Mouse (Mus musculus) embryonic facial prominence, embryonic 14.5 days (tissue): ENCODE results near the gene Kndc1. TPM values are rescaled to one million over a fixed set of nuclear protein-coding genes. Genes with fewer than 3 reads are reported as not detected.

Experiments
- ATAC-seq: fragments of 200-750 bp; cut with Nextera tagmentation; 2 replicates; pipeline ENCODE4 v1.8.0; 2017; ENCODE audit warnings: low read depth, moderate number of reproducible peaks, moderate TSS enrichment
- DNase-seq: peaks from one replicate; pipeline ENCODE4 v3.0.0-alpha.2; 2015; ENCODE audit warnings: low spot score
- H3K27ac ChIP-seq: fragments of 300-500 bp; sonication (generic); replicated peaks from 2 replicates; pipeline ENCODE4 v1.5.1; 2014; ENCODE audit warnings: low read depth, mild to moderate bottlenecking, low read length, moderate library complexity
- H3K27me3 ChIP-seq: fragments of 300-500 bp; sonication (generic); replicated peaks from 2 replicates; pipeline ENCODE4 v1.6.1; 2014; ENCODE audit warnings: low read length; ENCODE audit not compliant: control insufficient read depth, insufficient read depth
- H3K36me3 ChIP-seq: fragments of 300-500 bp; sonication (generic); 2 replicates; pipeline ENCODE4 v1.6.1; 2014; ENCODE audit warnings: low read length, mixed read lengths; ENCODE audit not compliant: control insufficient read depth, insufficient read depth
- H3K4me1 ChIP-seq: fragments of 300-500 bp; sonication (generic); 2 replicates; pipeline ENCODE4 v1.6.1; 2014; ENCODE audit warnings: antibody characterized with exemption, low read length; ENCODE audit not compliant: control insufficient read depth, insufficient read depth
- H3K4me2 ChIP-seq: fragments of 300-500 bp; sonication (generic); 2 replicates; pipeline ENCODE4 v1.6.1; 2014; ENCODE audit warnings: low read depth, mild to moderate bottlenecking, low read length, moderate library complexity, mixed read lengths
- H3K4me3 ChIP-seq: fragments of 300-500 bp; sonication (generic); 2 replicates; pipeline ENCODE4 v1.5.1; 2014; ENCODE audit warnings: low read depth, mild to moderate bottlenecking, low read length
- H3K9ac ChIP-seq: fragments of 300-500 bp; sonication (generic); 2 replicates; pipeline ENCODE4 v1.6.1; 2014; ENCODE audit warnings: low read depth, mild to moderate bottlenecking, low read length, moderate library complexity, mixed read lengths
- H3K9me3 ChIP-seq: fragments of 300-500 bp; sonication (generic); 2 replicates; pipeline ENCODE4 v1.6.1; 2016; ENCODE audit warnings: low read length; ENCODE audit not compliant: control insufficient read depth
- WGBS: fragments of 180-500 bp; shearing (Covaris S2); extraction: QIAGEN DNeasy Blood & Tissue Kit; methylation state at CpG from one replicate; pipeline ENCODE4 v1.1.7; 2014; 5-methylcytosine and 5-hydroxymethylcytosine counted together
- polyA plus RNA-seq: library from polyadenylated mRNA; unstranded; fragments of >200 nt; fragmentation: Nextera tagmentation; extraction: Ambion mirVana; gene quantifications from 2 replicates; pipeline ENCODE4 v1.2.1, GENCODE M21; 2014

The Kndc1 gene
- 0.77 and 1.5 TPM in 2 replicates for polyA plus RNA-seq

DNA sequence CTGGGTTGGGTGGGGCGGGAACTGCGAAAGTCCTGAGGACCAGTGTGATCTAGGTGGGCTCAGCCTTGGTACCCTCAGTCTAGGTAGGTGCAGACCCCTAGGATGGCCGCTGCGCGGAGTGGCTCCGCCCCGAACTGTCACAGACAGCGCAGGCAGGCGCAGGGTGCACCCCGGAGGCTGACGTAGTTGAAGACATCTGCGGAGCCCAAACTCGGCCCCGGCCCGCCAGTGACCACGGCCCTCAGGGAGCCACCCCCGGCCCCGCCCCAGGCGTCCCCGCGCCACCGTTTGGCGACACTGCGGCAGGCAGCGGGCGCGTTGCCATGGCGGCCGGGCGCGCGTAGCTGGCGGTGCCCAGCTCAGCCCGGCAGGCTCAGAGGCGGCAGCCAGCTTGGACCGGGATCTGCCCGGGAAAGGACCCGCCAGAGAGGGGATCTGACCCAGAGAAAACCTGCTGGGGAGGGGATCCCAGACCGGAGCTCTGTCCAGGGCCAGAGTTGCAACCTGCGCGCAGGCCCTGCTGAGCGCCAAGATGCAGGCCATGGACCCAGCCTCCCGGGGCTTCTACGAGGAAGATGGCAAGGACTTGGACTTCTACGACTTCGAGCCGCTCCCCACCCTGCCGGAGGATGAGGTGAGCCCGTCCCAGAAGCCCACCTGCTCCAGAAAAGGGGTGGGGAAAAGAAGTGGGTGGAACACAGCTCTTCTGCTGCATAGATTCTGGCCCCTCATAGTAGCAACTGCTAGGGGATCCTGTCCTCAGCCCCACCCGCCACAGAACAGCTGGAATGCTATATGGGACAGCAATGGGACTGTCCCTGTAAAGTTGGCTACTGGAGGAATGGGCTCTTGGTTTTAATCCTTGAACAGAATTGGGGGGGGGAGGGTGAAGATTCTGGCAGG is at the start of gene Kndc1:
Kndc1 (plus strand) TSS at position 42 of the 903 bp plus-strand sequence.
- Histone ChIP-seq H3K9ac (peak within 1 kb of the TSS; percentile 58), H3K36me3 (no peaks in the 10 kb centered on the region), H3K27ac (no peak within 1 kb of the TSS), H3K9me3 (no peaks in the 10 kb centered on the region), H3K4me3 (peak within 1 kb of the TSS; percentile 46), H3K4me2 (peak within 1 kb of the TSS; percentile 87), H3K4me1 (0 out of 2 replicates have a peak, but pooled peaks cover 7% of the 10 kb centered on the region), H3K27me3 (peaks cover 48% of the 10 kb centered on the region)
- DNase-seq, result no peak
- WGBS, result 6% methylated on average over 24 of the region's 50 CpGs
- ATAC-seq, result peak; percentile 66; the same call in 1 of the 2 replicates

DNA sequence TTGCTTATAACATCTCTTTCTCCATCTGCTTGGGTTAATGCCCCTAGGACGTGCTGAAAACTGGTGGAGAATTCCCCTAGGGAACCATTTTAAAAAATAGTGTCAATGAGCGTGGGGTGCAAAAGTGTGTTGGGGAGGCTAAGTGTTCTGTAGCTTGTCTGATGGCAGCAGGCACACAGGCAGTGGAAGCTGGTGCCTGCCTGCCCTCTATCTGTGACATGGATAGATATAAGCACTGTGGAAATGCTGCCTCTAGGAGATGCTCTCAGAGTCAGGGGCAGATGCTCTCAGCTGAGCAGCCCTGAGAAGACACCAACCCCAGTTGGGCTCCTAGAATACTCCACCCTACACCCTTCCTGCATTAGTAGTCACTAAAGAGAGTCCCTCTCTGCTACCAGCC is 49.4 kb upstream of the Kndc1 start:
- ATAC-seq, result no peak
- H3K27me3 ChIP-seq, result no peaks in the 10 kb centered on the region
- no peak for DNase-seq
- no peak overlapping the region for H3K4me3 ChIP-seq
- no peak overlapping the region for H3K27ac ChIP-seq
- H3K9me3 ChIP-seq, result no peaks in the 10 kb centered on the region
- H3K4me1 ChIP-seq, result no peaks in the 10 kb centered on the region
- H3K9ac ChIP-seq, result no peak overlapping the region
- no peak overlapping the region for H3K4me2 ChIP-seq
- no peaks in the 10 kb centered on the region for H3K36me3 ChIP-seq
- 82% methylated on average over 2 of the region's 2 CpGs for WGBS

DNA sequence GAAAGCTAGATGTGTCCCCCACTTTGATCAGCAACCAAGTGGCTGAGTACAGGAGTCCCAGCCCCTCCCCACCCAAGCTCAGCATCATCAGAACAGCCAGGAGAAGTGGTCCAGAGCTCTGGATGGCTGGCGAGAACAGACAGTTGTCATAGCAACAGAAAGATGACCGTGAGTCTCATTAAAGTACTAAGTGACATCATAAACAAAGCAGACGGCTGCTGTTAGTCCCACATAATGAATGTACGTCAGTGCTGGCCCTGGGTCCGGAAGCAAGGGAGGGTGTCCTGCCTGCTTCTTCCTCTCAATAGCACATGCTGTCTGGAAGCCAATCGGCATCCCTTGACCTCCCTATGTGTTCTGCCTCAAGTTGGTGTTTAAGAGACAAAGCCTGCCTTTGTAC is 44.3 kb upstream of the Kndc1 start:
- Histone ChIP-seq H3K9me3 (no peaks in the 10 kb centered on the region), H3K27me3 (no peaks in the 10 kb centered on the region), H3K36me3 (no peaks in the 10 kb centered on the region), H3K27ac (no peak overlapping the region), H3K4me3 (no peak overlapping the region), H3K9ac (no peak overlapping the region), H3K4me2 (no peak overlapping the region), H3K4me1 (no peaks in the 10 kb centered on the region)
- peak; percentile 33; the same call in 1 of the 2 replicates for ATAC-seq
- DNase-seq, result peak; percentile 12
- WGBS, result 24% methylated on average over 6 of the region's 6 CpGs

DNA sequence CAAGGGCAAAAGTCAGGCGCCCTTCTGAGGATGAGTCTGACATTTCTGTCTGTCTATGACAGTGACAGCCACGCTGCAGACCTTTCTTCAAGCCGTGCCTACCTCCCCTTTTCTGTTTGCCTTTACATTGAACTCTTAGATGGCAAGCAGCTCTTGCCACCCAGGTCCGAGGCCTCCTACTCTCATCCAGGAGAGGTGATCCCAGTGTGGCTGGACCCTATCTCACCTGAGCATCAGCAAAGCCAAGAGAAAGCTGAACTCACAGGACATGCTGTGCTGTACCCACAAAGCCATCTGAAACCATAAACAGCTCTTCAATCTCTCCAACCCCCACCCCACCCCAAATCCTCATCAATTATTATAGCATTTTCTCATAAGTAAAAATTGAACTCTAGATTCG is 43.8 kb upstream of the Kndc1 start:
- no peak overlapping the region for H3K27ac ChIP-seq
- DNase-seq, result no peak
- no peak overlapping the region for H3K9ac ChIP-seq
- H3K9me3 ChIP-seq, result no peaks in the 10 kb centered on the region
- ATAC-seq, result no peak
- no peaks in the 10 kb centered on the region for H3K27me3 ChIP-seq
- H3K4me1 ChIP-seq, result no peaks in the 10 kb centered on the region
- no peak overlapping the region for H3K4me2 ChIP-seq
- whole genome bisulfite sequencing, result 58% methylated on average over 5 of the region's 5 CpGs
- no peaks in the 10 kb centered on the region for H3K36me3 ChIP-seq
- no peak overlapping the region for H3K4me3 ChIP-seq

DNA sequence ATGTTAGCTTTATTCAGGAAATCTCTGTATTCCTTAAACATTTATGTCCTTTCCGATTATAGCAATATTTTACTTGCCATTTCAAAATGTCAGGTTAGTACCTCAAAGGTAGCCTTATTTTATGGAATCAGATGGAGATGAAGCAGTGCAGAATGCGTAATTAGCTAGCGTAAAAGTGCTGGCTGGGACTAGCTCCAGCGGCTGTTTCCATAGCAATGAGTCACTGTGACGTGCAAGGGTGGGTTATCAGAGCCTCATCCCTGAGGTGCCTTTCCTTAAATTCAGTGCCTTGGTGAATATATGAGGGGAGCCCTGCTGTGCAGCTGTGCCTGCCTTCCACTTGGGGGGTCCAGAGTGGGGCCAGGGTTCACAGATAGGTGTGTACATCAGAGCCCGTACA is 43.4 kb upstream of the Kndc1 start:
- Histone ChIP-seq H3K36me3 (no peaks in the 10 kb centered on the region), H3K9me3 (no peaks in the 10 kb centered on the region), H3K4me2 (no peak overlapping the region), H3K4me1 (no peaks in the 10 kb centered on the region), H3K27ac (no peak overlapping the region), H3K27me3 (no peaks in the 10 kb centered on the region), H3K9ac (no peak overlapping the region), H3K4me3 (no peak overlapping the region)
- no peak for DNase-seq
- ATAC-seq, result no peak
- 60% methylated on average over 6 of the region's 6 CpGs for WGBS

DNA sequence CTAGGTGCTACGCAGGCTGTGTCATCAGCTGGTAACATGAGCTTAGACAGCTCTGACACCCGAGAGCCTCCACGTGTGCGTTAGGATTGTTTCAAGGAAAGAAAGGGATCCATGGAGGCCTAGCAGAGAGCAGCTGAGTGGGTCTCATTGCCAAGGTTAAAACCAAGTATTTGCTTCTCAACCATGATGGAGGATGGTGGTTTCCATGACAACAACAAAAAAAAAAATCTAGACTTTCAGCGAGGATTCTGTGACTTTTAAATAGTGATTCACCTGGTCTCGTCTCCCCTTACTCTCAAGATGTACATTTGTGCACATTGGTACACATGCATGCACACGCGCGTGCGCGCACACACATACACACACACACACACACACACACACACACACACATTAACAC is 39.2 kb upstream of the Kndc1 start:
- DNase-seq (peak; percentile 4), ATAC-seq (no peak)
- no peak overlapping the region for H3K9ac ChIP-seq
- H3K36me3 ChIP-seq, result no peaks in the 10 kb centered on the region
- H3K4me2 ChIP-seq, result no peak overlapping the region
- no peak overlapping the region for H3K27ac ChIP-seq
- no peaks in the 10 kb centered on the region for H3K9me3 ChIP-seq
- H3K27me3 ChIP-seq, result no peaks in the 10 kb centered on the region
- H3K4me1 ChIP-seq, result no peaks in the 10 kb centered on the region
- no peak overlapping the region for H3K4me3 ChIP-seq
- WGBS, result 72% methylated on average over 11 of the region's 11 CpGs

DNA sequence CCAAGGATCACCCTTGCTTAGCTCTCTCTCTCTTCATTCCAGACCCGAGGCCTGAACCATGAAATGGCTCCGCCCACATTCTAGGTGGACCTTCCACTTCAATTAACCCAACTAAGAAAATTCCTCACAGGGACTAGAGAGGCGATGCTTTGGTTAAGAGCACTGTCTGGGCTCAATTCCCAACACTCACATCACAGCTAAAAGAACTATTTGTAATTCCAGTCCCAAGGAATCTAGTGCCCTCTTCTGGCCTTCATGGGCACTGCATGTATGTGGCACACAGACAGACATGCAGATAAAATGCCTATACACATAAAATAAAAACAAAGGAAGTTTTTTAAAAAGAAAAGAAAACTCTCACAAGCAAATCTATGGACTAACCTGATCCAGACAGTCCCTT is 33.1 kb upstream of the Kndc1 start:
- Histone ChIP-seq H3K4me2 (no peak overlapping the region), H3K27ac (no peak overlapping the region), H3K4me1 (no peaks in the 10 kb centered on the region), H3K36me3 (no peaks in the 10 kb centered on the region), H3K9ac (no peak overlapping the region), H3K4me3 (no peak overlapping the region), H3K9me3 (no peaks in the 10 kb centered on the region), H3K27me3 (no peaks in the 10 kb centered on the region)
- WGBS, result 27% methylated on average over 3 of the region's 3 CpGs
- ATAC-seq (no peak), DNase-seq (peak; percentile 51)

DNA sequence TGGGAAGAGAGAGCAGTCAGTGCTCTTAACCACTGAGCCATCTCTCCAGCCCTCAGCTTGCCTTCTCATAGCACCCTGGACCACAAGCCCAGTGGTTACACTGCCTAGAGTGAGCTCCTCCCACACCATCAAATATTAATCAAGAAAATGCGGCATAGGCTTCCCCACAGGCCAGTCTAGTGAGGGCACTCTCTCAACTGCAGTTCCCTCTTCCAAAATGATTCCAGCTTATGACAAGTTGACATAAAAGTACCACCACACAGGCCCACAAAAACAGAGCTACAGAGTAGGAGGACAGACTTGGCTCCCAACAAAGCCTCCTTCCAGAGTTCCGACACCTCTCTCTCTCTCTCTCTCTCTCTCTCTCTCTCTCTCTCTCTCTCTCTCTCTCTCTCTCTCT is 31.4 kb upstream of the Kndc1 start:
- no peak overlapping the region for H3K27ac ChIP-seq
- H3K4me2 ChIP-seq, result no peak overlapping the region
- ATAC-seq (no peak), DNase-seq (no peak)
- no peaks in the 10 kb centered on the region for H3K36me3 ChIP-seq
- H3K9me3 ChIP-seq, result no peaks in the 10 kb centered on the region
- no peak overlapping the region for H3K4me3 ChIP-seq
- WGBS, result 42% methylated on average over 1 of the region's 2 CpGs
- no peak overlapping the region for H3K9ac ChIP-seq
- no peaks in the 10 kb centered on the region for H3K27me3 ChIP-seq
- H3K4me1 ChIP-seq, result no peaks in the 10 kb centered on the region

DNA sequence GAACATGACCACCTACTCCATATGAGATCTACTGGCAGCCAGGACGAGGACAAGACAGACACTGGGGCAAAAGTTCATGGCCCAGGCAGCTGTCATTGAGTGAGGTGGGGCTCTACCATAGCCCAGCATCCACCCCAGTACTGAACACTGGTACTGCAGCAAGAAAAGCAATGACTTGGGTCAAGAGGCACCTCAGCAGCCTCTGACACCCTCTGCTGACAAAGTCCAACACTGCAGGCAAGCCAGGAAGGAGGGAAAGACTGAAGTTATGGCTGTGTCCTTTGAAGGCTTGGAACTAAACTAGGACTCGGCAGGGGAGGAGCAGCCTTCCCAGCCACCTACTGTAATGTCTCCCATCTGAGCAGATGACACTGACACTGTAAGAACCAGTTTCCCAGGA is 30.2 kb upstream of the Kndc1 start:
- Histone ChIP-seq H3K36me3 (no peaks in the 10 kb centered on the region), H3K4me3 (no peak overlapping the region), H3K4me2 (no peak overlapping the region), H3K9ac (no peak overlapping the region), H3K9me3 (no peaks in the 10 kb centered on the region), H3K4me1 (no peaks in the 10 kb centered on the region), H3K27ac (no peak overlapping the region), H3K27me3 (no peaks in the 10 kb centered on the region)
- 31% methylated on average over 2 of the region's 2 CpGs for WGBS
- DNase-seq, result no peak
- no peak for ATAC-seq
